Mouse (Mus musculus): Measurements from ENCODE around the gene Ncbp1. TPM values are rescaled to one million over a fixed set of nuclear protein-coding genes. Genes with fewer than 3 reads are reported as not detected.
"Not testable (repeated sequence)": the region's sequence is repeated elsewhere in the genome, so short reads cannot be mapped to it uniquely, and the experiment has no call there.

The Ncbp1 gene
- polyA plus RNA-seq, 1 experiment from 2014 or later: 71.2 TPM

DNA sequence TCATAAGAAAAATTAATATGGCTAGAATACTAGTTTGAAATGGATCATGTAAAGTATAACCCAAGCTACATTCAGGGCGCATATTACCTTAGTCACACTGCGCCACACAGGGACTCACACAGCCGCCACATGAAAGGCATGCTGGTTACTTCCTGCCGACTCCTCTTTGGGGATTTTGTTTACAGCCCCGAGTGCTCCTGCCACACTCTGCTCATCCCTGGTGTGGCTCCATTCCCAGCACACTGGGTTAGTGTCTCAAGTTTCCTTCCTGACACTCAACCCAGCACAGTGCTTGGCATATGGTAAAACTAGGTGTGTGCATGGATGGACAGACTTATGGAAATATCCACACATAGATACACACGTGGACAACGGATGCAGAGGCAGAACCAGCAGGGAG is 43.8 kb downstream of the Ncbp1 start:
- no peaks in the 10 kb centered on the region for H3K4me1 ChIP-seq
- H3K27ac ChIP-seq: no peak overlapping the region
- no peak for ATAC-seq (ENCODE audit: borderline replicate concordance, extremely low read depth, low FRiP score, low TSS enrichment)
- peaks cover 66% of the 10 kb centered on the region for H3K36me3 ChIP-seq
- no peaks in the 10 kb centered on the region for H3K9me3 ChIP-seq
- no peak overlapping the region for H3K9ac ChIP-seq
- H3K4me3 ChIP-seq: no peak overlapping the region
- no peak overlapping the region for H3K4me2 ChIP-seq
- WGBS: 86% methylated on average over 7 of the region's 7 CpGs
- H3K27me3 ChIP-seq: no peaks in the 10 kb centered on the region

DNA sequence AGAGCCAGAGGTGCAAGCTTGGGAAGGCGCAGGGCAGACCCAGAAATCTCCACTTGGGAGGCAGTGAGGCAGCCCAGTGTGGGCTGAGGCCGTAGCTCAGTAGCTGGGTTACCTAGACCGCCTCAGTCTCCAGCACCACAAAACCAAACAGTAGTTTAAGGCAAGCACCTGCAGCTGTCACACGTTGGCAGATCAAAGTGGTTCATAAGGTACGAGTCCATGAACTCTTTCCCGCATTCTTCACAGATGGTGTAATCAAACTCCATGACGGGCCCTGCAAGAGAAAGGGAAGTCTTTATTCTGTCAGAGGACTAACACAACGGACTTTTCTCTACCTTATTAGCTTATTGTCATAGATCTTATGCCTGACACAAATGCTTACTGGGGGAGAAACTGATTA is 47.0 kb downstream of the Ncbp1 start:
- Histone ChIP-seq H3K9ac (no peak overlapping the region), H3K27me3 (no peaks in the 10 kb centered on the region), H3K4me2 (no peak overlapping the region), H3K4me1 (no peaks in the 10 kb centered on the region), H3K4me3 (no peak overlapping the region), H3K9me3 (no peaks in the 10 kb centered on the region), H3K27ac (peak overlapping the region; percentile 33; the same call in 1 of the 2 replicates), H3K36me3 (peaks cover 57% of the 10 kb centered on the region)
- WGBS: 45% methylated on average over 8 of the region's 8 CpGs
- ATAC-seq (ENCODE audit: borderline replicate concordance, extremely low read depth, low FRiP score, low TSS enrichment): 0 out of 2 replicates have a peak, but pooled peaks have one; percentile 35

- 76% methylated on average over 9 of the region's 9 CpGs for WGBS
- Histone ChIP-seq H3K4me1 (no peaks in the 10 kb centered on the region), H3K27me3 (no peaks in the 10 kb centered on the region), H3K27ac (0 out of 2 replicates have a peak overlapping the region, but pooled peaks have one; percentile 15), H3K4me2 (no peak overlapping the region), H3K4me3 (no peak overlapping the region), H3K36me3 (peaks cover 56% of the 10 kb centered on the region), H3K9ac (no peak overlapping the region), H3K9me3 (no peaks in the 10 kb centered on the region)
- ATAC-seq (ENCODE audit: borderline replicate concordance, extremely low read depth, low FRiP score, low TSS enrichment): no peak
Measured at GRCm38 (mm10) chr4:46185890-46186289, 47.5 kb downstream of the Ncbp1 start.

GRCm38 (mm10) chr4:46186466-46186865 is 48.1 kb downstream of the Ncbp1 start:
- no peak for ATAC-seq (ENCODE audit: borderline replicate concordance, extremely low read depth, low FRiP score, low TSS enrichment)
- no peaks in the 10 kb centered on the region for H3K27me3 ChIP-seq
- H3K9me3 ChIP-seq: no peaks in the 10 kb centered on the region
- no peak overlapping the region for H3K4me3 ChIP-seq
- no peak overlapping the region for H3K27ac ChIP-seq
- 66% methylated on average over 3 of the region's 3 CpGs for WGBS
- H3K9ac ChIP-seq: no peak overlapping the region
- peaks cover 51% of the 10 kb centered on the region for H3K36me3 ChIP-seq
- no peak overlapping the region for H3K4me2 ChIP-seq
- no peaks in the 10 kb centered on the region for H3K4me1 ChIP-seq

DNA sequence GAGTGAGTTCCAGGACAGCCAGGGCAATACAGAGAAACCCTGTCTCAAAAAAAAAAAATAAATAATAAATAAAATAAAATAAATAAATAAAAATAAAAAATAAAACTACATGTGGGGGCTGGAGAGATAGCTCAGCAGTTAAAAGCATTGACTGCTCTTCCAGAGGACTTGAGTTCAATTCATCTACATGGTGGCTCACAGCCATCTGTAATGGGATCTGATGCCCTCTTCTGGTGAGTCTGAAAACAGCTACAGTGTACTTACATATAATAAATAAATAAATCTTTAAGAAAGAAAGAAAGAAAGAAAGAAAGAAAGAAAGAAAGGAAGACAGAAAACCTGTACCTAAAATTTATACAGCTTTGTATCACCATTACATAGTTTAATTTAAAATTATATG is 53.6 kb downstream of the Ncbp1 start:
- not testable (repeated sequence) for H3K9me3 ChIP-seq; H3K9ac ChIP-seq; H3K4me2 ChIP-seq; ATAC-seq (ENCODE audit: borderline replicate concordance, extremely low read depth, low FRiP score, low TSS enrichment); H3K4me3 ChIP-seq; H3K27ac ChIP-seq; H3K27me3 ChIP-seq
- peaks cover 12% of the 10 kb centered on the region for H3K4me1 ChIP-seq
- H3K36me3 ChIP-seq: peaks cover 15% of the 10 kb centered on the region; the same call in 1 of the 2 replicates

DNA sequence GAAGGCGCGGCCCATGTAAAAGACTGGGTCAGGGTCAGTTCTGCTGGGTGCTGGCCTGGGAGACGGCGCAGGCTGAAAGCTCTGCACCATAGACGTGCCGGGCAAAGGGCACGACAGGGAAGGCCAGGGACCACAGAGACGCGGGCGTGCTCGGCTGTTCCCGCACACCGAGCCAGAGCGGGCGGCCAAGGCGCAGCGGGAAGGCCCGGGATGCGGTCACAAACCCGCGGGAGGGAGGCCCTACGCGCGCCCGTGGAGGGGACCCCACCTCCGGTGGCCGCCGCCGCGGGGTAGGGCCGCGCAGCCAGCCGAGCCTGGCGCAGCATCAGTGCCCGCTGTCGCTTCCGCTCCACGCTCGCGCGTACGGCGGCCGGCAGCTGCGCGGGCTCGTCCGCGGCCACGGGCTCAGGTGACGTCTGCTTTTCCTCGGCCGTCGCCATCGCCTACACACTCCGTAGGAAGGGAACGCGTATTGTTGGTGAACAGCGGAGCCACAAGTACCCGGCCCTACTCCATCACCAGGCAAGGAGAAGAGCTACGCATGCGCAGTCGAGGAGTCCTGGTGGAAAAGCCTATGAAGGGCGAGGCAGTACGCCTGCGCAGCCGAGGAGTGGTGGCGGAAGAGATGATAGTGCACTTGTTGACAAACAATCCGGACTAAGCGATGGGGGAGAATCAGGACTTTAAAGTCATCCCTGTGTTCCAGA is 57.5 kb downstream of the Ncbp1 start, which contains the start of gene Xpa:
TSS of gene Xpa (minus strand) at position 531 of the 707 bp plus-strand sequence.
- under 1% methylated on average over 62 of the region's 70 CpGs for WGBS
- ATAC-seq (ENCODE audit: borderline replicate concordance, extremely low read depth, low FRiP score, low TSS enrichment): peak; percentile 92
- peak within 1 kb of the TSS; percentile 75 for H3K4me3 ChIP-seq
- no peaks in the 10 kb centered on the region for H3K9me3 ChIP-seq
- peak within 1 kb of the TSS; percentile 82 for H3K4me2 ChIP-seq
- H3K27me3 ChIP-seq: no peaks in the 10 kb centered on the region; the same call in 1 of the 2 replicates
- H3K4me1 ChIP-seq: peaks cover 12% of the 10 kb centered on the region
- peak within 1 kb of the TSS; percentile 61 for H3K27ac ChIP-seq
- H3K9ac ChIP-seq: peak within 1 kb of the TSS; percentile 80
- H3K36me3 ChIP-seq: no peaks in the 10 kb centered on the region

GRCm38 (mm10) chr4:46196513-46196912 is 58.1 kb downstream of the Ncbp1 start:
- Histone ChIP-seq H3K9ac (no peak overlapping the region), H3K36me3 (no peaks in the 10 kb centered on the region), H3K4me1 (peaks cover 12% of the 10 kb centered on the region), H3K9me3 (no peaks in the 10 kb centered on the region), H3K4me3 (peak overlapping the region; percentile 75), H3K27me3 (peaks cover 2% of the 10 kb centered on the region; the same call in 1 of the 2 replicates), H3K4me2 (peak overlapping the region; percentile 82), H3K27ac (no peak overlapping the region)
- ATAC-seq (ENCODE audit: borderline replicate concordance, extremely low read depth, low FRiP score, low TSS enrichment): 0 out of 2 replicates have a peak, but pooled peaks have one; percentile 16
- WGBS: 46% methylated on average over 6 of the region's 6 CpGs

GRCm38 (mm10) chr4:46198064-46198463 is 59.7 kb downstream of the Ncbp1 start:
- ATAC-seq (ENCODE audit: borderline replicate concordance, extremely low read depth, low FRiP score, low TSS enrichment): no peak
- Histone ChIP-seq H3K4me2 (no peak overlapping the region), H3K9ac (no peak overlapping the region), H3K4me1 (peaks cover 19% of the 10 kb centered on the region), H3K36me3 (no peaks in the 10 kb centered on the region), H3K4me3 (no peak overlapping the region), H3K27me3 (peaks cover 15% of the 10 kb centered on the region; the same call in 1 of the 2 replicates), H3K9me3 (no peaks in the 10 kb centered on the region), H3K27ac (no peak overlapping the region)
- WGBS: 63% methylated on average over 5 of the region's 5 CpGs

- 4% methylated on average over 7 of the region's 7 CpGs for WGBS
- peak; percentile 42; the same call in 1 of the 2 replicates for ATAC-seq (ENCODE audit: borderline replicate concordance, extremely low read depth, low FRiP score, low TSS enrichment)
- Histone ChIP-seq H3K27ac (no peak overlapping the region), H3K36me3 (no peaks in the 10 kb centered on the region), H3K4me3 (peak overlapping the region; percentile 17; the same call in 1 of the 2 replicates), H3K4me2 (peak overlapping the region; percentile 49), H3K4me1 (peaks cover 6% of the 10 kb centered on the region; the same call in 1 of the 2 replicates), H3K9ac (no peak overlapping the region), H3K9me3 (no peaks in the 10 kb centered on the region), H3K27me3 (peaks cover 21% of the 10 kb centered on the region; the same call in 1 of the 2 replicates)
Measured at GRCm38 (mm10) chr4:46201834-46202561, 63.6 kb downstream of the Ncbp1 start.

- Histone ChIP-seq H3K36me3 (no peaks in the 10 kb centered on the region), H3K4me3 (peak overlapping the region; percentile 17), H3K4me2 (peak overlapping the region; percentile 49), H3K27me3 (peaks cover 21% of the 10 kb centered on the region; the same call in 1 of the 2 replicates), H3K9me3 (no peaks in the 10 kb centered on the region), H3K9ac (peak overlapping the region; percentile 15; the same call in 1 of the 2 replicates), H3K27ac (no peak overlapping the region), H3K4me1 (peaks cover 6% of the 10 kb centered on the region; the same call in 1 of the 2 replicates)
- ATAC-seq (ENCODE audit: borderline replicate concordance, extremely low read depth, low FRiP score, low TSS enrichment): no peak
- 8% methylated on average over 23 of the region's 23 CpGs for WGBS
Measured at GRCm38 (mm10) chr4:46202562-46203126, 64.2 kb downstream of the Ncbp1 start.

DNA sequence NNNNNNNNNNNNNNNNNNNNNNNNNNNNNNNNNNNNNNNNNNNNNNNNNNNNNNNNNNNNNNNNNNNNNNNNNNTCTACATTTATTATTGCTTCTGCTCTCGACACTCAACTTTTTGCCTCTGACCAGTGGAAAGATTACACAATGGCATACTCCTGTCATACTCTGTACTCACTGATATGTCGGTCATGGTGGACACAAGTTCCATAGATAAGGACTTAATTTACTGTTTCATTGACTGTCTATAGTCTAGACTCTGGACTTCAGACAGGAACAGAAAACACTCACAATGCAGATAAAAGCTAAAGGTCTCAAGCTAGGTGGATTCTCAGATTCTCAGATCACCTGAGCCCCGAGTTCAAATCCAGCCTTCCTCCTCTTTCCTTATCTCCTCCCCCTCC is 82.7 kb downstream of the Ncbp1 start:
- Histone ChIP-seq H3K9me3 (no peaks in the 10 kb centered on the region), H3K4me1 (no peaks in the 10 kb centered on the region), H3K4me2 (no peak overlapping the region), H3K27me3 (no peaks in the 10 kb centered on the region), H3K4me3 (no peak overlapping the region), H3K9ac (no peak overlapping the region), H3K27ac (no peak overlapping the region), H3K36me3 (no peaks in the 10 kb centered on the region)
- 75% methylated on average over 3 of the region's 3 CpGs for WGBS
- no peak for ATAC-seq (ENCODE audit: borderline replicate concordance, extremely low read depth, low FRiP score, low TSS enrichment)
